17 mouse cellular contexts compared by ENCODE assay signal in the genomic region with DNA sequence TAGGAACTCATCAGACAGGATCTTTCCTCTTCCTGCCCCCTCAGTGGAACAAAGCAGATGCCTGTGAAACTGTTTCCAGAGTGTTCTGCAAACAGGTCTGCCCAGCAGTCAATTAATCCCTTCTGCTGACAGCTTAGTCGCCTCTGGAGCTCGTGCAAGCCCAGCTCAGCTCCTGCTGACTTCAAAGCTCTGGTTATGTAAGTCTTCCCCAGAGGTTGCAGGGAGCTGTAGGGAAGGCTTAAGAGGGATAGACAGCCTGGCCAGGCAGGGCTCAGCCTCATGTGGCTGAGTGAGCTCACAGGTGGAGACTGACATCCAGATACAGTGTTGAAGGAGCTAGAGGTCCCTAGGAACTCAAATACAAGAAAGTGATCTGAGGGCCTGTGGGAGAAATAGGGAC. TPM values are rescaled to one million over a fixed set of nuclear protein-coding genes. Genes with fewer than 3 reads are reported as not detected.
A peak's percentile ranks its signal among the peaks of the same experiment; 100 is the strongest.
DNase-seq lines count a peak whose midpoint lies in the region; ATAC-seq and TF ChIP-seq lines count a peak whose summit lies in the region.
"Had no signal": no experiment of that assay in that cellular context is flagged by ENCODE, and none has a peak within 500 bp of the region (broad histone marks: within the 10 kb centered on the region; RNA-seq: fewer than 3 reads in every experiment).

No protein-coding gene starts in this region.

- H3K27me3 ChIP-seq in hindbrain, embryonic 12.5 days = no peaks in the 10 kb centered on the region
- no peaks in the 10 kb centered on the region for H3K27me3 ChIP-seq in hindbrain, embryonic 14.5 days (ENCODE audit: control insufficient read depth, insufficient read depth, low read length)
- no peaks in the 10 kb centered on the region for H3K27me3 ChIP-seq in embryonic facial prominence, embryonic 10.5 days (replicated peaks; ENCODE audit: low read depth, poor library complexity, severe bottlenecking)
- H3K27me3 ChIP-seq in limb, embryonic 14.5 days (ENCODE audit: control insufficient read depth, insufficient read depth, low read length) = no peaks in the 10 kb centered on the region
- H3K27me3 ChIP-seq: lung, embryonic 15.5 days had no signal

- peaks cover 6% of the 10 kb centered on the region; the same call in 1 of the 2 replicates for H3K4me1 ChIP-seq in hindbrain, embryonic 12.5 days
- no peaks in the 10 kb centered on the region for H3K4me1 ChIP-seq in hindbrain, embryonic 14.5 days (replicated peaks; ENCODE audit: control insufficient read depth, insufficient read depth, low read length)
- peaks cover 4% of the 10 kb centered on the region for H3K4me1 ChIP-seq in embryonic facial prominence, embryonic 10.5 days
- no peaks in the 10 kb centered on the region for H3K4me1 ChIP-seq in limb, embryonic 14.5 days (ENCODE audit: control insufficient read depth, insufficient read depth, low read length)
- H3K4me1 ChIP-seq: lung, embryonic 15.5 days; megakaryocyte, embryonic 14.5 days had no signal

- H3K36me3 ChIP-seq in hindbrain, embryonic 12.5 days = no peaks in the 10 kb centered on the region
- no peaks in the 10 kb centered on the region for H3K36me3 ChIP-seq in hindbrain, embryonic 14.5 days (replicated peaks; ENCODE audit: control insufficient read depth, insufficient read depth)
- H3K36me3 ChIP-seq in embryonic facial prominence, embryonic 10.5 days (replicated peaks) = no peaks in the 10 kb centered on the region
- no peaks in the 10 kb centered on the region for H3K36me3 ChIP-seq in limb, embryonic 14.5 days (ENCODE audit: control insufficient read depth, insufficient read depth, low read length)
- H3K36me3 ChIP-seq: lung, embryonic 15.5 days had no signal

- no peak overlapping the region for H3K27ac ChIP-seq in hindbrain, embryonic 12.5 days
- H3K27ac ChIP-seq in hindbrain, embryonic 14.5 days = no peak overlapping the region
- H3K27ac ChIP-seq in embryonic facial prominence, embryonic 10.5 days (replicated peaks) = 0 out of 2 replicates have a peak overlapping the region, but pooled peaks have one; percentile 14
- H3K27ac ChIP-seq in limb, embryonic 14.5 days (replicated peaks; ENCODE audit: low read depth, low read length) = no peak overlapping the region
- H3K27ac ChIP-seq: lung, embryonic 15.5 days had no signal

- TF ChIP-seq POLR2A in limb, embryonic 14.5 days (IDR thresholded peaks at IDR 0.05; ENCODE audit: borderline replicate concordance, extremely low read depth, insufficient read depth, insufficient read length) = no peak

- ATAC-seq in hindbrain, embryonic 12.5 days (ENCODE audit: low FRiP score) = no peak
- ATAC-seq in hindbrain, embryonic 14.5 days (ENCODE audit: low FRiP score) = no peak
- no peak for ATAC-seq in limb, embryonic 14.5 days (ENCODE audit: low FRiP score, low read depth)

- no peak for DNase-seq in hindbrain, embryonic 14.5 days (ENCODE audit: low spot score)
- DNase-seq in brain, adult 2 months (ENCODE audit: low read depth, low spot score) = peak; percentile 86
- DNase-seq in embryonic facial prominence, embryonic 10.5 days (ENCODE audit: low spot score) = peak; percentile 25
- DNase-seq in limb, embryonic 14.5 days (ENCODE audit: low spot score) = peak; percentile 13
- DNase-seq in heart, adult 18-20 months = no peak
- no peak for DNase-seq in lung, postnatal 25 days (ENCODE audit: low spot score)
- no peak for DNase-seq in urinary bladder, postnatal 14 days (ENCODE audit: low spot score)
- DNase-seq: cerebellum, adult 18-20 months; heart, postnatal 4 days; kidney, adult 8-10 months had no signal

- no peak overlapping the region for H3K4me3 ChIP-seq in hindbrain, embryonic 12.5 days
- H3K4me3 ChIP-seq in hindbrain, embryonic 14.5 days (replicated peaks; ENCODE audit: low read length) = no peak overlapping the region
- H3K4me3 ChIP-seq in embryonic facial prominence, embryonic 10.5 days = no peak overlapping the region
- H3K4me3 ChIP-seq in limb, embryonic 14.5 days (replicated peaks; ENCODE audit: low read length) = no peak overlapping the region
- H3K4me3 ChIP-seq: lung, embryonic 15.5 days; megakaryocyte, embryonic 14.5 days had no signal

- 2% methylated on average over 2 of the region's 2 CpGs for WGBS in hindbrain, embryonic 12.5 days
- 1% methylated on average over 2 of the region's 2 CpGs for WGBS in hindbrain, embryonic 14.5 days
- 1% methylated on average over 2 of the region's 2 CpGs for WGBS in embryonic facial prominence, embryonic 10.5 days
- WGBS in limb, embryonic 14.5 days = 0% methylated on average over 2 of the region's 2 CpGs

- H3K4me2 ChIP-seq in hindbrain, embryonic 12.5 days (replicated peaks) = no peak overlapping the region
- H3K4me2 ChIP-seq in hindbrain, embryonic 14.5 days (replicated peaks) = no peak overlapping the region
- no peak overlapping the region for H3K4me2 ChIP-seq in limb, embryonic 14.5 days (replicated peaks; ENCODE audit: low read depth, low read length, severe bottlenecking)
- H3K4me2 ChIP-seq: liver, embryonic 11.5 days; lung, embryonic 15.5 days had no signal

- H3K9ac ChIP-seq in hindbrain, embryonic 12.5 days = 0 out of 2 replicates have a peak overlapping the region, but pooled peaks have one; percentile 18
- H3K9ac ChIP-seq in hindbrain, embryonic 14.5 days = no peak overlapping the region
- no peak overlapping the region for H3K9ac ChIP-seq in limb, embryonic 14.5 days (ENCODE audit: low read depth, low read length, severe bottlenecking)
- H3K9ac ChIP-seq: lung, embryonic 15.5 days had no signal

- no peaks in the 10 kb centered on the region for H3K9me3 ChIP-seq in hindbrain, embryonic 12.5 days (replicated peaks)
- H3K9me3 ChIP-seq in hindbrain, embryonic 14.5 days (ENCODE audit: control insufficient read depth, low read length) = no peaks in the 10 kb centered on the region
- no peaks in the 10 kb centered on the region for H3K9me3 ChIP-seq in embryonic facial prominence, embryonic 10.5 days
- H3K9me3 ChIP-seq in limb, embryonic 14.5 days (ENCODE audit: control insufficient read depth, low read length) = no peaks in the 10 kb centered on the region
- H3K9me3 ChIP-seq: lung, embryonic 15.5 days; megakaryocyte, embryonic 14.5 days had no signal

RNA-seq across cellular contexts. Expression of a gene that starts 55.1 kb away (rescaled TPM):
- polyA plus RNA-seq in hindbrain, embryonic 12.5 days (2016; fragmentation: Nextera tagmentation; extraction: Ambion mirVana) = 47.1 and 47.6 TPM in 2 replicates
- polyA plus RNA-seq in hindbrain, embryonic 14.5 days (2014; fragmentation: Nextera tagmentation; extraction: Ambion mirVana) = 135 and 154 TPM in 2 replicates
- polyA plus RNA-seq in embryonic facial prominence, embryonic 10.5 days (2016; fragmentation: Nextera tagmentation; extraction: Ambion mirVana) = 1.4 and 2.4 TPM in 2 replicates
- polyA plus RNA-seq in limb, embryonic 14.5 days (2012; rRNA removed) = 0.64 and 0.77 TPM in 2 replicates
- 0.08 and 0.18 TPM in 2 replicates for polyA plus RNA-seq in limb, embryonic 14.5 days (2014; fragmentation: Nextera tagmentation; extraction: Ambion mirVana)
- total RNA-seq in heart, adult 18-20 months (2021) = under 1 TPM in 1 of 2 experiments, not detected in 1; 0.05 TPM
- total RNA-seq: common myeloid progenitor, adult 5-6 weeks; granulocyte monocyte progenitor cell, adult 5-6 weeks; MEL had no signal

Comparison
In these comparisons a context has a peak if more than half of its experiments do, and no peak if none do; other contexts are left out.
1. DNase-seq: peak in brain, adult 2 months (single experiment), embryonic facial prominence, embryonic 10.5 days (single experiment) and limb, embryonic 14.5 days (single experiment); none in hindbrain, embryonic 14.5 days (single experiment), heart, adult 18-20 months (0 of 2), lung, postnatal 25 days (single experiment) and urinary bladder, postnatal 14 days (single experiment).
2. RNA of a gene that starts 55.1 kb away (polyA plus RNA-seq): 135 to 154 TPM in hindbrain, embryonic 14.5 days and 47.1 to 47.6 TPM in hindbrain, embryonic 12.5 days; 1.4 to 2.4 TPM in embryonic facial prominence, embryonic 10.5 days and 0.08 to 0.77 TPM in limb, embryonic 14.5 days; every median in the first group is over 10 times any median in the second.